Mouse (Mus musculus): Measurements from ENCODE around the gene Bend7.

Gene Bend7

GRCm38 (mm10) chr2:4782401-4782800, 64.8 kb downstream of the Bend7 start:
- in situ Hi-C loops (cut with MboI; ENCODE audit: low sequenced_read_pairs) = no loop called here

GRCm38 (mm10) chr2:4782809-4783641, 65.4 kb downstream of the Bend7 start:
- in situ Hi-C loops (cut with MboI; ENCODE audit: low sequenced_read_pairs) = no loop called here

DNA sequence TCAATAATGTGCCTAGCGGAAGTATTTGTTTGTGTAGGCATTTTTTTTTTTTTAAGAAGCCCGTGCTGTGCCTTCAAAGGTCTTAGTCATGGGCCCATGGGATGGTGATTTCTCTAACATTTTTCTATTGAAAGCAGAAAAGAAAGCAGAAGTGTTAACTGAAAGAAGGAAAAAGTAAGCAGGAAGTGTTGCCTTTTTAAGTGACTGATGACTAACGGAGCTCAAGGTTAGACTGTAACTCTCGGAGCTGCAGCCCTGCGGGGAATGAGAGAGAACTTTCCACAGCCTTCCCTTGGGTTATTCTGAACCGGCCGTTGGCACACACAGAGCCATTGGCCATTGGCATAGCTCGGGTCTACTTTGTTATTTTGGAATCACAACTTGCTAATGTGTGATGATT, 66.4 kb downstream of the Bend7 start:
- in situ Hi-C loops (cut with MboI; ENCODE audit: low sequenced_read_pairs) = no loop called here

- in situ Hi-C loops (cut with MboI; ENCODE audit: low sequenced_read_pairs) = no loop called here
Measured at GRCm38 (mm10) chr2:4785016-4785415, 67.4 kb downstream of the Bend7 start.

DNA sequence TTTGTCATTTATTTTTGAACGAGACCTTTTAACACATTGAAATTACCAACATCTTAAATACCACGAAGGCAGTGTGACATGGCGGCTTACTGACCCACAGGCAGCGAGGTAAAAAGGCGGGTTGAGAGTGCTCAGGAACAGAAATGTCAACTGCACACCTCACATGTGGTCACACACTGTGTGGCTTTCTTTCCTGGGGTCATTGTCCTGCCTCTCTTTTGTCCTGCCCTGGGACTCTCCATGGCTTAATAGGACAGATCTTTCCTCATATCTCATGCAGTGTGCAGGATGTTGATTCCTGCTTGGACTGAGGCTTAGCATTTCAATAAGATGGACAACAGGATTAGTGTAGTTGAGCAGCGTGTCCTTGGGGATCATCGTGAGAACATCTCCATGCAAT, 69.6 kb downstream of the Bend7 start:
- in situ Hi-C loops (cut with MboI; ENCODE audit: low sequenced_read_pairs) = no loop called here

- in situ Hi-C loops (cut with MboI; ENCODE audit: low sequenced_read_pairs) = no loop called here
Measured at GRCm38 (mm10) chr2:4791646-4792045, 74.0 kb downstream of the Bend7 start.

DNA sequence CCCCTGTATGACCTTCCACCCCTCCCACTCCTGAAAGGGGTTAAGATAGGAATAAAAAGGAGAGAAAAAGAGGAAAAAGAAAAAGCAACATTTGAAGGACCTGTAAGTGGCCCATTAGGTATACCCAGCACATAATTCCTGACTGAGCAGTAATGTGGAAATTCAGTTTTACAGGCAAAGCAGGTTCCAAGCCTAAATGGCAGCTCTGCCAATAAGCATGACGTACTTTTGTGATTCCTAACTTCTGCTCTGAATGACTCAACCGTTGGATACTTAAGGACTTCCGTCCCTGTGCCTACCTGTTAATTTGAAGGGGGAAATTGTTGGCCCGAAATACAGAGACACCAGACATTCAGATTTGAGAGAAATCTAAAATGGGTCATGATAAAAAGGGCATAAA, 74.9 kb downstream of the Bend7 start:
- in situ Hi-C loops (cut with MboI; ENCODE audit: low sequenced_read_pairs) = no loop called here

DNA sequence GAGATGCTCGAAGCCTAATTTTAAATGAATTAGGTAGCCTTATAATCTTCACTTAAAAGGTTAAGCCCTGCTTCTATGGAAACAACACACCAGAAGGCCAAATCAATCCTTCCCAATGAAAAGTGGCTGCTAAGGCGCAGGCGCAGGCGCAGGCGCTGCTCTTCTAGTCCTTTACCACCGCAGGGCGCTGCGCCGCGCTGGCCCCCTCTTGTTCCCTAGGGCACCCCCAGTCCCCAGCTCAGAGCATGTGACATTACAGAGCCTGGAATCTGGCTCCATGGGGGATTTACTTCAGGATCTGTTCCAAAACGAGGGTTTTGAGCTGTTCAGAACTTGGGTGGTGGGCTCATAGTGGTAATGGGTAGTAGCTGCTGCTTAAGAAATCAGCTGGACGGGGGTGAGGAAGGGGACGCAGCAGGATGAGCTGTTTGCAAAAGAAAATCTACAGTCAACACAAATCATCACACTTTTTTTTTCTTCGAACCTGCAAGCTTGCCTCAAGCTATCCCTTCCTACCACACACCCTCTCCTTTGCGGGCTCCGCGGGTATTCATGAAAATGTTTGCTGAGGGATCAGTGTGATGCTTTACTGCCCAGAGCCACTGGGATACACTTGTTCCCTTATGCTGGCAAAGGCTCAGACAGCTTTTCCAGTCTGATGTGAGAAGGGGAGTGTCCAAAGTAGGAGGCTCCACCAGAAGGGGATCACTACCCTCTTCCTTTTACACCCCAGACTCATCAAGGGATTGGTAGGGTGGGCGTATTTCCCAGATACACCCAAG, 85.0 kb downstream of the Bend7 start:
- in situ Hi-C loops (cut with MboI; ENCODE audit: low sequenced_read_pairs) = no loop called here

GRCm38 (mm10) chr2:4816308-4816707, 98.7 kb downstream of the Bend7 start:
- in situ Hi-C loops (cut with MboI; ENCODE audit: low sequenced_read_pairs) = no loop called here

DNA sequence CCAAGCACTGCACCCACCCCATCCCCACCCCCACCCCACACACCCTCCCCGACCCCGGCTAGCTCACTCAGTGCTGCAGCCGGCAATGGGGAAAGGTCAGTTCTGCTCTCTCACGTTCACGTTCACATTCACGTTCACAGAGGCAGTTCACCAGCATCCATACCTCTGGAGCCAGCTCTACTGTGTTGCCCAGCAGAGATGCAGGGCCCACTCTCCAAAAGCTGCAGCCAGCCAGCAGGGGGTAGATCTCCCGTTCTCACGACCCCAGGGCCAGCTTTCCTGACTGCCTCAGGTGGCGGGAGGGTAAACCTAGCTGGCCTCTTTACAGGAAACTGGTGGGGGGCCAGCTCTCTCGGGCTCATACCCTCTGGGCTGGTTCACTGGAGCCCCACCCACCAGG, 100.0 kb downstream of the Bend7 start:
- in situ Hi-C loops (cut with MboI; ENCODE audit: low sequenced_read_pairs) = no loop called here

DNA sequence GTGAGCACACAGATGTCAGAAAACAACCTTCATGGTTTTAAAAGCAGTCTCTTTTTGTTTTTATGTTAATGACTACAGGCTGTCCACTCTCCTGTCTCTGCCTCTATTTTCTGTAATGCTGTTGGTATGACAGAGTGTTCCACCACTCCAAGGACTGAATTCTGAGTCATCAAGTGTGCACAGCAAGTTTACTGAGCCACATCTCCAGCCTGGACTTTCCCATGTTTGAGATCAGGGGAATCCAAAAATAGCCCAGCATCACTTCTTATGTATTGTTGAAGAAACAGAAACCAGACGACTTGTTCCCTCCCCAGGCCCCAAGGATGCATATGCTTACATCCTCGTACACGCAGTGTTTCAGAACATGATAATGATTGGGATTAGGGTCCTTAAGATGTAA, 102.6 kb downstream of the Bend7 start:
- in situ Hi-C loops (cut with MboI; ENCODE audit: low sequenced_read_pairs) = no loop called here

DNA sequence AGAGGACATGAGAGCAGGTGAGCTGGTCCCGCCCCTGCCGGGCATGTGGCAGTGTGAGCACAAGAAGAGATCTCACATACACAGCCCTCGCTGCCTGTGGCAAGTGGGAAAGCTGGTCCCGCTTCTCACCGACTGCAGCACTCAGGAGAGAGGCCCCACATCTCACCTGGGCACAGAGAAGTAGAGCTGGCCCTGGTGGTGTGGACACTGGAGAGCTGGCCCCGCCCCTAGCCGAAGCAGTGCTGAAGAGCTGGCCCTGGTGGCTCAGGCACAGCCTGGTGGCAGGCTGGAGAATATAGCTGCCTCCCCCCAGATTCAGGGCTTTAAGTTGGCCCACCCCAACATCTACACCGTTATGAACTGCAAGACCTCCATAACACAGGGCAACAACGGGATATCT, 106.4 kb downstream of the Bend7 start:
- in situ Hi-C loops (cut with MboI; ENCODE audit: low sequenced_read_pairs) = no loop called here

GRCm38 (mm10) chr2:4828032-4828431, 110.4 kb downstream of the Bend7 start:
- in situ Hi-C loops (cut with MboI; ENCODE audit: low sequenced_read_pairs) = no loop called here

GRCm38 (mm10) chr2:4828446-4828997, 110.9 kb downstream of the Bend7 start:
- in situ Hi-C loops (cut with MboI; ENCODE audit: low sequenced_read_pairs) = no loop called here

DNA sequence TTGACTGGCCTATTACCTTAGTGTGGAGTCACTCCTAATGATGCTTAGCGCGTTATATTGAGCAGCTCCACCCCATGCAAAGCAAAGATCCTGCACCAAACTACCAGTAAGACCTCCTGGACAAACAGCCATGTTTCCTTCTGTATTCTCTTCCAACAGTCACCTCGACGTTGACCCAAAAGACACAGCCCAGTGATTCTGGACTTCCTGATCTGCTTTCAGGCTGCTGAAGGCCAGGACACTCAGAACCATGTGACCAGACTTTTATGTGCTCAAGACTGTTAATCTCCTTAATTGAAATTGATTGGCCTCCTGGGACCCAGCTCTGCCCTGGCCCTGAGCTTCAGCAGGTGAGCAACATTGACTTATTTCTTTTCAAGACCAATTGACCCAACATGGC, 111.4 kb downstream of the Bend7 start:
- in situ Hi-C loops (cut with MboI; ENCODE audit: low sequenced_read_pairs) = no loop called here

GRCm38 (mm10) chr2:4829489-4830065, 111.9 kb downstream of the Bend7 start:
- in situ Hi-C loops (cut with MboI; ENCODE audit: low sequenced_read_pairs) = no loop called here

DNA sequence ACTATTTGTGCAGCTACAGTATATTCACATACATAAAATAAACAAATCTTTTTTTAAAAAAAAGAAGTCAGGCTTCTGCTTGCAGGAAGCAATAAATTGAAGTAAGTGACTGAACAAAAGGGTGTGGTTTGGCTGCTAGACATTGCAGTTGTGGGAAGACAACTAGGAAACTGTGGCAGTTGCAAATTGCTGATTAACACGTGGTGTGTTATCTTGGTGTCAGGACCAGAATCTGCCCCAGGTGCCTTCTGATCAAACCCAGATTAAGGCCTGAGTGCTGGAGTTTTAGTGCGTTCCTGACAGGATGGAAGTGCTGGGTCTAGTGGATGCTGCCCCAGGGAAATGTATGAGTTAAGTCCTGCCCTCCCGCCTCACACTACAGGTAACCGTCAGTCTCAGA, 113.9 kb downstream of the Bend7 start:
- in situ Hi-C loops (cut with MboI; ENCODE audit: low sequenced_read_pairs) = no loop called here

DNA sequence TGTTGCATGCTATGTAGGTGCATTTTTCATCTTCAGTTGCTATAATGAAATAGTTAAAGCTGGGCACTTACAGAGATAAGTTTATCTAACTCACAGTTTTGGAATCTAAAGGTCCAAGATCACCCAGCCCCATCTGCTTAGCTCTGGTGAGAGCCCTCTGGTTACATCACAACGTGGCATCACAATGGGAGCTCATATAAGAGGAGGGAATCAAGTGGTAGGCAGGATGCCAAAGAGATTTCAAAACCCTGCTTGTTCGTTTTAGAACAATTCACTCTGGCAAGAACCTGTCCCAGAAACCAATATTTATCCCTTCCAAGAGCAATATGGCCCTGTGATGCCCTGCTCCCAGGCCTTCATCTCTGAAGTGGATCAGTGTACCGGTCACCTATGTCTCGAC, 114.5 kb downstream of the Bend7 start:
- in situ Hi-C loops (cut with MboI; ENCODE audit: low sequenced_read_pairs) = no loop called here

DNA sequence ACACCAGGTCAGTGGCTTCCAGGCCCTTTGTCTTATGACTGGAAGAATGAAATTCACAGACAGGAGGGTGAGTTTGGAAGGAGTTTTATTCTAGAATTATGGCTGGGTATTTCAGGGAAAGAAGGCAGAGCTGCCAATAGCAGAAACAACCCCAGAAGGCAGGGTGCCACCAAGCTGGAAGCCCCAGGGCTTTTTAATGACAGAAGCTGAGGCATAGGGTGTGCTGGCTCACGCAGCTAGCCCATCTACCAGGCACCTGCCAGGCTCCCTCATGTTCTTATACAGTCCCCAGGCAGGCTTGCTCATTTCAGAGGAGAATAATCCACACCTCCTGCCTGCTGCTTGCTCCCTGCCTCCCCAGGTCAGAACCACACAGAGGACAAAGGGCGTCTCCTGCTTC, 131.8 kb downstream of the Bend7 start:
- in situ Hi-C loops (cut with MboI; ENCODE audit: low sequenced_read_pairs) = no loop called here

Data from CH12F3 (cell line).